Mouse (Mus musculus) layer of hippocampus, postnatal 10 days (tissue): ENCODE data around the gene Cap2. TPM values are rescaled to one million over a fixed set of nuclear protein-coding genes. Genes with fewer than 3 reads are reported as not detected.
A peak's percentile ranks its signal among the peaks of the same experiment; 100 is the strongest.

Experiments used
- DNase-seq, 2 experiments: peaks; one replicate each; pipeline ENCODE4 v3.0.0; 2021; ENCODE audit warnings: low spot score in 2 of 2
- total RNA-seq, 2 experiments: library from RNA; stranded (reverse); gene quantifications; 2 replicates each; pipeline ENCODE4 v1.2.3; 2021

The Cap2 gene
- total RNA-seq, 2 experiments from 2014 or later: 69.4 to 72.4 TPM

DNA sequence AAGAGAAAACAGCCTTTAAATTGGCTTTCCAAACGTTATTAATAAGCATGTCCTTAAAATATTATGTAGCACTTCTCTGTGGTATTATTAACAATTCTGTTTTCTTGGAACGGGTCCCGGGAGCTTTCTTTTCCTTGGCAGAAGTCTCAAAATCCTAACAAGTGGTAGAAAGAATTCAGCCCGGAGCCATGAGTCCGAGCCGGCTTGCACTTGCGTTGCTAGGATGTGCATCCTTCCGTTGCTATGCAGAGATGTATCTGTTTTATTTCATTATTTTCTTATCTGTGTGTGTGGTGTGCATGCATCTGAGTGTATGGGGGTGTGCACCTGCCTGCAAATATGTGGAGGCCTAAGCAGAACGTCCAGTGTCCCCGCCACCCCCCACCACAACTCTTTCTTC is 126.2 kb downstream of the Cap2 start:
- peak; percentile 29 to 56 for DNase-seq

DNA sequence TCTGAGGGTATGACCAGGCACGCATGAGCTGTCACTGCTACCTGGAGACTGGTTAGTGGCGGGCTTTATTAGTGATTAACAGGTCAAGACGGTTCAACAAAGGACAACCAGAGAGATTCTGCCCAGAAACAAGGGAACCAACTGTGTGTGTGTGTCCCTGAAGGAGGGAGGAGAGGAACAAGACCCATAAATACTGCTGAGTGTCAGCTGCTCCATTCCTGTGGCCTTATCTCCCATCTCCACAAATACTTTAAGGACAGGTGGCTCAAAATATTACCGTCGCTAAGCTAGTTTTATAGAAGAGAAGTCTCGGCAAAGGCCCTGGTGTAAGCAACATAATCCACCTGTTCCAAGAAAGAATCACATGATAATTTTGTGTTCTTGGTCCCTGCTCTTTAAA is 127.7 kb downstream of the Cap2 start:
- DNase-seq: no peak

DNA sequence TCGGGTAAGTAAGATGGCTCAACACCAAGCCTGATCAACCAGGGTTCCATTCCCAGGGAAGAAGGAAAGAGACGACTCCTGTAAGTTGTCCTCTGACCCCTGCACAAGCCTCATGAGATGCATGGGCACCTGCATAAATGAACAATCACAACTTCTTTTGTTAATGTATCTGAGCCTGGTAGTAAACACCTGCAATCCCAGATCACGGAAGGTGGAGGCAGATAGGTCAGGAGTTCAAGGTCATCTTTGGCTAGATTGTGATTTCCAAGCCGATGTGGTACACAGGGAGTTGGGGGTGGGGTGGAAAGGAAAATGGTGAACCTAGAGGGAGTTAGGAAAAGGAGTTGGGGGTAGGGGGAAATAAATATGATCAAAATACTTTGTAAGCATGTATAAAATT is 131.1 kb downstream of the Cap2 start:
- DNase-seq: no peak

DNA sequence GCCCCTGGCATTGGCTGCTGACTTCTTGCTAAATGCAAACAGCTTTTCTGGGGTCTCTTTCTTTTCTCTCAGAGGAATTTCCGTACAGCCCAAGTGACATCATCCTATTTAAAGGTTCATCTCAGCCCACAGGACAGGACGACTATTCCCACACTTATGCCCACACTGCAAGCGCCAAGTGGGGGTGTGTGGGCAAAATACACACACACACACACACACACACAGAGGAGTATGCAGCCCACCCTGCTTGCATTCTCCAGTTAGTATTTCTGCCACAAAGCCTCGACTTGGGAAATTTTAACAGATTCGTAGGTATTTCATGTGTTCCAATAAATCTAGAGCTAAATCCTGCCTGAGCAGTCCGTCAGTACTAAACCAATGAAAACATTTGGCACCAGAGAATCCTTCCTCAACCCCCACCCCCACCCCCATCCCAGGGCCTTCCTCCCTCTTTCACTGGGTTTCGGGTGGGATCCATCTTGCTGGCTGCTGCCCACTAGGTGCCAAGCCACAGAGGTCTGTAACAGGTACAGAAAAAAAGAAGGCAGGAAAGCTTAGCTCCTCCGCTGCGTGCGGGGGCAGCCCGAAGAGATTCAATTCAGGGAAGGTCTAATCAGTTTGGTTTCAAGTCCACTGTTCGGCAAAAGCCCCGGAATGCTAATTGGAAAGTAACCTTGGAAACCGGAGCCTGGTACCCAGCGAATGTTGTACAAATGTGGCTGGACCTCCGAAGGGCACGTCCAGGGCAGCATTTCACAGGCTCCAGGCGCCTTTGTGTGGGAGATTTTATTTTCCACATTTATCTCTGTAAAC is 131.9 kb downstream of the Cap2 start:
- peak; percentile 54 to 70 for DNase-seq

DNA sequence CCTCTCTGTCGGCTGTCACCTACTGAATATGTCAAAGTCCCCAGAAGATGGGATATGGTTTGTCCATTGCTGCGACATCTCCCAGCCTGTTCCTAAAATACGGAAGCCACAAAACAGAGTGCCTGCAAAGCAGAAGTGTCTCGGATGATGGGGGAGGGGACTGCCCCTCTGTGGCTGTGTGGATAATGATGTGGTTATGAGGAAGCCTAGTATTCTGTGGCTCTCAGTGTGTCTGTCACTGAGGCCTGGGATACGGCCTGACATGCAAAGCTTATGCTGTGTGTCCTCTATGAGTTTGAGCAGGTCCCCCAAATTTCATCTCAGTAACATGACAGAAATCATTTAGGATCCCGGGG is 132.5 kb downstream of the Cap2 start:
- peak; percentile 54 to 67 for DNase-seq

DNA sequence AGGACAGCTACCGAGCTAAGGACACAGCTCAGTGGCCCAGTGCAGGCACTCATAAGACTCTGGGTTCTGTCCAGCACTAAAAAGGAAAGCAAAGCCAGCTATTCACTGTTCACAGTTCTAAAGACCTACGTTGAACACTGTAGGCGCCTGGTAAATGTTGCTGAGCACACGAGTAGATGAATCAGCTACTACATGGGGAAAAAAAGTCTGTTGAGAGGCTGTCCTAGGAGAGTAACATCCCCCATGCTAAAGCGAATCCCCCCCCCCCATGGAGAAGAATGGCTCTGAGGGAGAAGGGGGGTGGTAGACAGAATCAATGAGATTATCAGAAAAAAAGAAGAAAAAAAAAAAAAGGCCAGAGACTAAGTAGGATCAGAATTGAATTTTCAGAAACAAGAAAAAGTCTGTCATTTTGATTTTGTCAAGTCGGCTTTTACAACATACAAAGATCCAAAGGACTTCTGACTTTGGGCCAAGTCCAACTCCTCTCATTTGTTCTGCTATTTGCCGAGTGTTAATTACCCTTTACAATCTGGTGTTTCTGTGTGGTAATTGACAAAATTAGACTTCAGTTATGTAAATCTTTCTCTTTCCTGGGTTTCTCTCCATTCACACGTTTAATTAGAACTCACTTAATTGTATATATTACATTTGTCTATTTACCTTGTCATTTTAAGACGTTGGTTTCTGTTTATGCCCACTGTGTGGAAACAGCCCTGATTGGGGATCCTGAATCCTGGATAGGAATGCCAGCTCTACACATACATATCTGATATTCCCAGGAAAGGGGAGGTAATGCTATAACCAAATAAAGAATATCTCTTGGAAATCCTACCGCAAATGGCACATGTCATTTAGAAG is 139.2 kb downstream of the Cap2 start:
- DNase-seq: no peak

DNA sequence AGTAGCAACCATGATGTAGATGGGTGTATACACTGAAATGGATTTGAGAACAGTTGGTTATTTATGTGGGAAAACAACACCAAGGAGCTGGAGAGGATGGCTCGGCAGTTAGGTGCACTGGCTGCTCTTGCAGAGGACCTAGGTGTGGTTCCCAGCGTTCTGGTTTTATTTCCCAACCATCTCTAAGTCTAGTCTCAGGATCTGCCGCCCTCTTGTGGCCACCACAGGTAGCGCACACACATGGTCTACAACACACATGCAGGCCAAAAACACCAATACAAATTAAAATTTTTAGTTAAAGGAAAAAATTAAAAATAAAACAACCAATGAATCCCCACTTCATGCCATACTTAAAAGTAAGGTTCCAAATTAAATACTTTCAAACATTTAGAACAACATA is 140.7 kb downstream of the Cap2 start:
- no peak for DNase-seq

DNA sequence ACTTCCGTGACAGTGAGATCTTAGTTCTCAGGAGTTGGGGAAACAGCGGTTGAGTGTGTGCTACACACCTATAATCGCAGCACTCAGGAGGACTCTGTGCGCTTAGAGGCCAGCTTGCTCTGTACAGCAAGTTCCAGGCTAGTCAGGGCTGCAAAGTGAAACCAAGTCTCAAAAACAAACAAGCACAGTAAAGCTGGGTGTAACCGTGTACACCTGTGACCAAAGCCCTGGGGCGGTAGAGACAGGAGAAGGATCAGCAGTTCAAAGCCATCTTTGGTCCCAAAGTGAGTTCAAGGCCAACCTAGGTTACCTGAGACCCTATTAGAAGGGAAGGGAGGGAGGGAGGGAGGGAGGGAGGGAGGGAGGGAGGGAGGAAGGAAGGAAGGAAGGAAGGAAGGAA is 142.5 kb downstream of the Cap2 start:
- no peak for DNase-seq

DNA sequence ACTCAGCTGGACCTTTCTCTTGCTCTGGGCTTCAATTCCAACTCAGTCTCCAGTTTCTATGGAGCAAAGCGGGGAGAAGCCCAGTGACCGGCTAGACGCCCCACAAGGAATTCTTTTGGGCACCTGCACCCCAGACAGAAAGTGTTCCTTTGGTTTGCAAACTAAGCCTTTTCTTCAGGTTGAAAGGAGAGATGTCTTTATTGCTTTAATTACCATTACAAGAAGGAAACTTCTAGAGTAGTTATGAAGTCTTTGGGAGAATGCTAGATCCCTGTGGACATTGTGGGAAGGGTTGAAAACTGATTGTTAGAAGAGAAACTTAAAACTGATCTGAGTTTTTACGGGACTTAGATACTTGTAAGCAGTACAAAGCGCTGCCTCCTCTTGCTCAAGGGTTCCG is 143.8 kb downstream of the Cap2 start:
- no peak for DNase-seq

DNA sequence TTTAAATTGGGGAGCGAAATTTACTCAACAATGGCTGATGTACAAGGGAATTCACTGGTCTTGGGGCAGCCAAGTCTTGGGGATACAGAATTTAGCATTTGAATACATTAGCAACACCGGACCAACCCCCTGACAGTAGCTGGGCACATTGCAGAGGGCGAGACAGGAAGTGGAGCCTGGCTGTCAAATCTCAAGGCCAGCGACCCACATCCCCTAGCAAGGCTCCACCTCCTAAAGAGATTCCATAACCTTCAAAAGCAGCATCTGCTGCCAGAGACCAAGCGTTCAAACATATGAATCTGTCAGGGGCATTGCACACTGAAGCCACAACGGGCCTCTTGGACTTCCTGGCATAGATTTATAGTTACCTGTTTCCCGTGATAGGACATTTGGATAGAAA is 150.2 kb downstream of the Cap2 start:
- DNase-seq: no peak

DNA sequence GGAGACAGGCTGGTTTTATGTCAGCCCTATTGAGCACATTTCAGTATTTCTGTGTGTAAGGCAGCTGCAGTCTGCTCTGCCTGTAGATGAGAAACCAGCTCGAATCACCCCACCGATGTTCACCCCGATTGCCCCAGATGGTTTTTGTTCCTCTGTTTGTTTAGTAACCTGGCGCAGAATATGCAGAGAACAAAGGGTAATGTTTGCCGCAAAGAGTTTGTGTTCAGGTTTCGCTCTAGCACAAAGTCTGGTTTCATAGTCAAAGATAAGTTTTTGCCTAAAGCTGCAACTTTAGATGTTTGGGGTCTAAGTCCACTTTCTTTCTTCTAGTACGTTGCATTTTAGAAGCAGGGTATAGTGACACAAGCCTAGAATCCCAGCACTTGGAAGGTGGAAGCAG is 151.0 kb downstream of the Cap2 start:
- no peak for DNase-seq

DNA sequence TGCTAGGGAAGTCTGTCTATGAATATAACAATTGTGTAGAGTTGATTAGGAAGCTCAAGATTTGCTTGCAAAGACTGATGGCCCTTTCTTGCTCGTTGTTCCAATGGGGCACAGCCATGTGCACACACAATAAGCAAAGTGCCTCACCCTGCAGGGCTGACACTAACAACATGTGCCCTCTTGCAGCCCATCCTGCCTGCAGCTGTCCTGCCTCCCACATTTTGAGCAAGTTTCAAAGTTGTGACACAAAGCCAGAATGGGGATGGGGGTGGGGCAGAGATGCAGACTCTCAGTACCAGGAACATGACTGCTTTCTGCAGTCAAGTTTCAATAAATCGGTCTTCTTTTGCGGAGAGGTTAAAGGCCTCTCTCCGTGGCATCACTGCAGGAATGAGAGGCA is 152.0 kb downstream of the Cap2 start:
- DNase-seq: peak; percentile 34 to 40

DNA sequence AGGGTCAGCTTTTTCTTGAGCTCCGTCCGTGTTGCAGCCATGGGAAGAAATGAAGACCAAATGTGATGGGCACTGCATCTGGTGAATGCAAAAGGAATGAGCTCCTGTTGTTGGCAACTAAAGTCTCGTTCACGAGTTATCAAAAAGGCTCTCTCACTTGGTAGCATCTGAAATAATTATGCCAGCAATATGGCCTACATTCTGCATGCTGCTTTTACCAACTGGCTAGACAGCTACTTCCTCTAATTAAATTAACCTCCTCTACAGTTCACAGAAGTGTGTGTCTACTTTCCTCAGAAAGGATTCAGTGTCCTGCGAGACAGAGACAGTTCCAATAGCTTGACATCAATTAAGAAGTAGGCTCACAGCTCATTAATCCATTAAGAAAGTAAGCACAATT is 152.9 kb downstream of the Cap2 start:
- DNase-seq: no peak

DNA sequence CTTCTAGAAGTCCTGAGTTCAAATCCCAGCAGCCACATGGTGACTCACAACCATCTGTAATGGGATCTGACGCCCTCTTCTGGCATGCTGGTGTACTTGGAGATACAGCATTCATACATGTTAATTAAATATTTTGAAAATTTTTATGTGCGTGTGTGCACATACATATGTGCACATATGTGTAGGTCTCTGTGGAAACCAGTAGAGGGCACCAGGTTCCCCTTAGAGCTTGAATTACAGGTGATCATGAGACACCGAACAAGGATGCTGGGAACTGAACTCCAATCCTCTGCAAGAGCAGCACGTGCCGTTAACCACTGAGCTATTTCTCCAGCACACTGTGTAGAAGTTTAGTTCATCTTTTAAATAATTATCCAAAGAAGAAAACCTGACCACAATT is 157.6 kb downstream of the Cap2 start:
- DNase-seq: no peak

DNA sequence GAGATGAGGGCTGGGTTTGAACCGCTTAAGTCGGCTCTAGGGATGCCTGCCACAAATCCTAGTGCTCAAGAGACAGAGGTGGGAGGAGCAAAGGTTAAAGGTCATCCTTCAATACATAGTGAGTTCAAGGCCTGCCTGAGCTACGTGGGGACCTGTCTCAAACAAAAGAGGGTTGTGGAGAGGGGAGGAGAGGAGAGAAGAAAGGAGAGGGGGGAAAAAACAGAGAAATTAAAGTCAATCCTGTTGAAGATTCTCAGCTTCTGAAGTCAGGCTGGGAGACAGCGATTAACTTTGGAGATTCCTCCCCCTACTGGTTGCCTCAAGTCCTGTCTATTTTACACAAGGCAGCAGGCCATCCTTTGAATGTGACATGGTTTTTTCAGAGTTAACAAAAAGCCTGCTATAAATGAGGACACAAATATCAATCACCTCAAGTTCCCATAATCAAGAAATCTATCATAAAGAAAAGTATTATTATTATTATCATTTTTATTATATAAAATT is 161.9 kb downstream of the Cap2 start:
- DNase-seq: peak in 1 of 2 experiments; percentile 34

DNA sequence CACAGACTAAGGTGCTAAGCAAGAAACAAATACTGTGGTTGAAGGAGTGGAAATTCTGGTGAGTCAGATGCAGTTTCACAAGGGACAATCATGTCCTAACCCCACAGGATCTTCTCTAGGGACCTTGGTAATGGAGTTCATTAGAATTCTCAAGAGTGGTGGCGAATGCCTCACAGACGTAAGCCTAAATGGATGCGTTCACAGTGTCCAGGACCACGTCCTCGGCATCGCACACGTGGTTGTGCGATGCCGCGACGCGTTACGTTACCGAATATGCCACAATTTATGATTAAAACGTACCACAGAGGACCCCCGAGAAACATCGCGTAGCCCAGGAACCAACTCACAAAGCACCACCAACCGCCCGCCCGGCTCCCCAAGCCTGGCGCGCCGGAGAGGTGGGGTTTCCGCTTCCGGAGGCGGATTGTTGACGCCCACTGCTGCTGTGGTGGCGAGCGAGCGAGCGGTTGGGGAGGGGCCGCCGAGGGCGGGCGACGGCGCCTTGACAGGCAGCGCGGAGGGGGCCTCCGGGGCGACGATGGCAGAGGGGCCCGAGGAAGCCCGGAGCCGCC is 167.5 kb downstream of the Cap2 start, which contains the start of gene Fam8a1:
TSS of gene Fam8a1 (plus strand) at position 475 of the 572 bp plus-strand sequence.
- DNase-seq: peak; percentile 96 to 98

DNA sequence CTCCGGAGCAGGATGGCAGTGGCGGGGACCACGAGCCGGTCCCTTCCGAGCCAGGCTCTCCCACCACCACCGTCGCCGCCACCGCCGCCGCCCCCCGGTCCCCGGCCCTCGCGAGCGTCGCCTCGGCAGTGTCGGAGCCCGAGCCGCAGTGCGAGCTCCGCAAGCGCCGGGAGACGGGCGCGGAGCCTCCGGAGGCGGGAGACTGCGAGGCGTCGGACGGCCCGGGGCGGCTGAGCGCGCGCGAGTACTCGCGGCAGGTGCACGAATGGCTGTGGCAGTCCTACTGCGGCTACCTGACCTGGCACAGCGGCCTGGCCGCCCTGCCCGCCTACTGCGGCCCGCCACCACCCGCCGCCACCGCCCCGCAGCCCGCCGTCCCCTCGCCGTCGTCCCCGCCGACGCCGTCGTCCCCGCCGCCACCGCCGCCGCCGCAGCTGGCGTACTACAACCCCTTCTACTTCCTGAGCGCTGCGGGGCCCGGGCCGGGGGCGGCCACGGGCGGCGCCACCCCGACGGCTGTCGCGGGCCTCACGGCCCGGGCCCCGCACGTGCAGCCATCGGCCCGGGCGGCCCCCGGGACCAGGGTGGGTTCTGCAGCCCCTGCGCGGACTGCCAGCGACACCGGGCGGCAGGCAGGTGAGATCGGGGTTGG is 168.1 kb downstream of the Cap2 start:
- peak in 1 of 2 experiments; percentile 23 for DNase-seq

DNA sequence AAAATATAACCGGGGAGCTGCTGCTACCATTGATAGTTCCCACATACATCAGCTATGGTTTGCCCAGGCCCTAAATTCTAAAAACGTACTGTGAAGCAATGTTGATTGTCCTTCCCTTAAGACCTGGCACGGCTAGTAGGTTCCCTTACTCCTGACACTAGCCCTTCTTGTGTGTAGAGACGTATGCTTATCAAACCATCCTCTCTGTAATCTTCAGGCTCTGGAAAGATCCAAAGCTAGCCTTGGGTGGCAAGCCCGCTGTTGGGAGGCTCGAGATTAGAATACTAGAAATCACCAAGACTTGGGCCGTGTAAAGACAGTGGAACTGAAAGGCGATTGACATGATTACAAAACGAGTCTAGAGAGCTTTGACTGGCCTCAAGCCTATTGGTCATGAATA is 168.9 kb downstream of the Cap2 start:
- no peak for DNase-seq

DNA sequence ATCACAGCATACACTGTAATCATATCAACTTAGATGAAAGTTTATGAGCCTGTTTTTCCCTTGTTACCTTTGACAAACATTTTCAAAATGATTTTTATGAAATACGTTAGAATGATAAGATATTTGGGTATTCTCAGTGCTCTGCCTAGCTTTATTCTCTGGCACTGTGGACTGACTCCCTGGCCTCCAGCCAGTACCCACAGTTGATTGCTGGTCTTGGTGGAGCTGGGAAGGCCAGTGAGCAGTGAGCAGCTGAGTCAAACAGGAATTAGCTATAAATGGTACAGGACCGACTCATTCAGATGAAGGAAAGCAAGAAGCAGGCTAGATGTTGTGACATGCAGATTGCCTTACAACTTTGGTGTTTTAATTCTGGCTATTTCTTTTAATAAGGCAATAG is 173.0 kb downstream of the Cap2 start:
- no peak for DNase-seq

DNA sequence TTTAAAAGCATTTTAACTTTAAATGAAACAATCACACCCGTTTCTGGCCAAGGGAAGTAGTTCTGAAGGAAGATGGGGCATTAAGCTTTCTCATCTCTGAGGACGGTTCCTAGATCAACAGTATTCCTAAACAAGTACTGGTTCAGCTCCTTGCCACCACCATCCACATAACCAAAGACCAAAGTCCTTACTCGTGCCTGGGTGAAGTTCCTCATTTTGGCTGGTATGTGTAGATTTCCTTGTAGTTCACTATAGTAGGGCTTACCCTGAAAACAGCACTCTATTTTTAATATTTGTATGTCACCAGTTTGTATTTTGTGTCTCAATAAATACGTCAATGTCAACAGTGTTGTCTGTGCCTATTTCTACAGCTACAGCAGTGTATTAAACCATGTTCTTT is 176.1 kb downstream of the Cap2 start:
- DNase-seq: no peak

DNA sequence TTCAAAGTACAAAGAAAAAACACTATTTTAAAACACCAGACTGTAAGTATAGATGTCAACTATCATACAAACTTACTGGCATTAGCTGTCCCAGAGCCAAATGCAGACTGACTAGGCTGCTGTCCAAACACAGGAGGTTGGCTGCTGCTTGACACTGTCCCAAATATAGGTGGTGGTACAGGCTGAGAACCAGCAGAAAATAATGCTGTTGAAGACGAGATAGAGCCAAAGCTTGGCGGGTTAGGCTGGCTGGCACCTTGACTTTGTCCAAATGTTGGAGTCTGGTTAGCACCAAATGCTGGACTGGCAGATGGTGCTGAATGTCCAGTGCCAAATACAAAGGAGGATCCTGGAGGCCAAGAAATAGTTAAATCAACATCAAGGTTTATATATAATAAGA is 181.3 kb downstream of the Cap2 start:
- DNase-seq: no peak
